Mouse (Mus musculus): Measurements from ENCODE around the gene Fbxl18. TPM values are rescaled to one million over a fixed set of nuclear protein-coding genes. Genes with fewer than 3 reads are reported as not detected.

Fbxl18 gene
- polyA plus RNA-seq, 1 experiment = 21.3 TPM

GRCm38 (mm10) chr5:142878570-142878969, 16.7 kb downstream of the Fbxl18 start:
- H3K4me1 ChIP-seq (ENCODE audit: control insufficient read depth, insufficient read depth, low read length) = peaks cover 4% of the 10 kb centered on the region; the same call in 1 of the 2 replicates
- H3K4me3 ChIP-seq (replicated peaks; ENCODE audit: extremely low read depth, low read depth, low read length) = no peak overlapping the region
- TF ChIP-seq POLR2A (IDR thresholded peaks at IDR 0.05; ENCODE audit: borderline replicate concordance, extremely low read depth, low read depth, low read length) = no peak
- TF ChIP-seq CTCF (IDR thresholded peaks at IDR 0.05; ENCODE audit: insufficient read depth, low read length) = no peak
- DNase-seq = no peak
- 93% methylated on average over 15 of the region's 15 CpGs for WGBS

GRCm38 (mm10) chr5:142877337-142878280, 17.6 kb downstream of the Fbxl18 start:
- TF ChIP-seq CTCF (IDR thresholded peaks at IDR 0.05; ENCODE audit: insufficient read depth, low read length) (peak; percentile 90), POLR2A (IDR thresholded peaks at IDR 0.05; ENCODE audit: borderline replicate concordance, extremely low read depth, low read depth, low read length) (no peak)
- Histone ChIP-seq H3K4me1 (ENCODE audit: control insufficient read depth, insufficient read depth, low read length) (peaks cover 4% of the 10 kb centered on the region; the same call in 1 of the 2 replicates), H3K4me3 (replicated peaks; ENCODE audit: extremely low read depth, low read depth, low read length) (no peak overlapping the region)
- peak; percentile 82 for DNase-seq
- 28% methylated on average over 11 of the region's 11 CpGs for WGBS

GRCm38 (mm10) chr5:142876896-142877295, 18.3 kb downstream of the Fbxl18 start:
- 76% methylated on average over 5 of the region's 5 CpGs for WGBS

GRCm38 (mm10) chr5:142875513-142875905, 19.7 kb downstream of the Fbxl18 start:
- TF ChIP-seq CTCF (IDR thresholded peaks at IDR 0.05; ENCODE audit: insufficient read depth, low read length) (no peak), POLR2A (IDR thresholded peaks at IDR 0.05; ENCODE audit: borderline replicate concordance, extremely low read depth, low read depth, low read length) (no peak)
- WGBS = 89% methylated on average over 10 of the region's 10 CpGs
- Histone ChIP-seq H3K4me1 (ENCODE audit: control insufficient read depth, insufficient read depth, low read length) (no peaks in the 10 kb centered on the region), H3K4me3 (replicated peaks; ENCODE audit: extremely low read depth, low read depth, low read length) (no peak overlapping the region)
- DNase-seq = no peak

More at GRCm38 (mm10) chr5:142876896-142877295, 18.3 kb downstream of the Fbxl18 start:
- TF ChIP-seq CTCF (IDR thresholded peaks at IDR 0.05; ENCODE audit: insufficient read depth, low read length) = no peak
- no peak for TF ChIP-seq POLR2A (IDR thresholded peaks at IDR 0.05; ENCODE audit: borderline replicate concordance, extremely low read depth, low read depth, low read length)
- Histone ChIP-seq H3K4me1 (ENCODE audit: control insufficient read depth, insufficient read depth, low read length) (peaks cover 4% of the 10 kb centered on the region; the same call in 1 of the 2 replicates), H3K4me3 (replicated peaks; ENCODE audit: extremely low read depth, low read depth, low read length) (no peak overlapping the region)
- DNase-seq = no peak

- no peak for DNase-seq
- H3K4me1 ChIP-seq (ENCODE audit: control insufficient read depth, insufficient read depth, low read length) = no peaks in the 10 kb centered on the region
- WGBS = 91% methylated on average over 13 of the region's 13 CpGs
- H3K4me3 ChIP-seq (replicated peaks; ENCODE audit: extremely low read depth, low read depth, low read length) = no peak overlapping the region
- TF ChIP-seq POLR2A (IDR thresholded peaks at IDR 0.05; ENCODE audit: borderline replicate concordance, extremely low read depth, low read depth, low read length) (no peak), CTCF (IDR thresholded peaks at IDR 0.05; ENCODE audit: insufficient read depth, low read length) (no peak)
Measured at GRCm38 (mm10) chr5:142874791-142875512, 20.3 kb downstream of the Fbxl18 start.

- Histone ChIP-seq H3K4me1 (ENCODE audit: control insufficient read depth, insufficient read depth, low read length) (no peaks in the 10 kb centered on the region), H3K4me3 (replicated peaks; ENCODE audit: extremely low read depth, low read depth, low read length) (no peak overlapping the region)
- DNase-seq = no peak
- no peak for TF ChIP-seq POLR2A (IDR thresholded peaks at IDR 0.05; ENCODE audit: borderline replicate concordance, extremely low read depth, low read depth, low read length)
- TF ChIP-seq CTCF (IDR thresholded peaks at IDR 0.05; ENCODE audit: insufficient read depth, low read length) = no peak
- 93% methylated on average over 7 of the region's 7 CpGs for WGBS
Measured at GRCm38 (mm10) chr5:142873718-142874117, 21.5 kb downstream of the Fbxl18 start.

- WGBS = 58% methylated on average over 12 of the region's 12 CpGs
- DNase-seq = no peak
- TF ChIP-seq CTCF (IDR thresholded peaks at IDR 0.05; ENCODE audit: insufficient read depth, low read length) = no peak
- TF ChIP-seq POLR2A (IDR thresholded peaks at IDR 0.05; ENCODE audit: borderline replicate concordance, extremely low read depth, low read depth, low read length) = no peak
- H3K4me1 ChIP-seq (ENCODE audit: control insufficient read depth, insufficient read depth, low read length) = no peaks in the 10 kb centered on the region
- H3K4me3 ChIP-seq (replicated peaks; ENCODE audit: extremely low read depth, low read depth, low read length) = no peak overlapping the region
Measured at GRCm38 (mm10) chr5:142871765-142872164, 23.5 kb downstream of the Fbxl18 start.

- DNase-seq = no peak
- H3K4me1 ChIP-seq (ENCODE audit: control insufficient read depth, insufficient read depth, low read length) = no peaks in the 10 kb centered on the region
- H3K4me3 ChIP-seq (replicated peaks; ENCODE audit: extremely low read depth, low read depth, low read length) = no peak overlapping the region
- TF ChIP-seq CTCF (IDR thresholded peaks at IDR 0.05; ENCODE audit: insufficient read depth, low read length) (no peak), POLR2A (IDR thresholded peaks at IDR 0.05; ENCODE audit: borderline replicate concordance, extremely low read depth, low read depth, low read length) (no peak)
- 86% methylated on average over 13 of the region's 13 CpGs for WGBS
Measured at GRCm38 (mm10) chr5:142869463-142869862, 25.8 kb downstream of the Fbxl18 start.

- Histone ChIP-seq H3K4me3 (replicated peaks; ENCODE audit: extremely low read depth, low read depth, low read length) (no peak overlapping the region), H3K4me1 (ENCODE audit: control insufficient read depth, insufficient read depth, low read length) (no peaks in the 10 kb centered on the region)
- TF ChIP-seq POLR2A (IDR thresholded peaks at IDR 0.05; ENCODE audit: borderline replicate concordance, extremely low read depth, low read depth, low read length) (no peak), CTCF (IDR thresholded peaks at IDR 0.05; ENCODE audit: insufficient read depth, low read length) (no peak)
- WGBS = 47% methylated on average over 16 of the region's 16 CpGs
- DNase-seq = no peak
Measured at GRCm38 (mm10) chr5:142857763-142858229, 37.4 kb downstream of the Fbxl18 start.

Data from lung, adult 2 months (tissue).